Mouse (Mus musculus) olfactory bulb, adult 2 months (tissue): Measurements from ENCODE around the gene Rcor1.

ENCODE experiments used
- CTCF ChIP-seq: fragments of 200-500 bp; IDR thresholded peaks from 2 replicates; pipeline ENCODE4 v1.5.1; 2012; ENCODE audit warnings: low read depth, mild to moderate bottlenecking, low read length, moderate library complexity; ENCODE audit not compliant: insufficient read depth
- POLR2A ChIP-seq: fragments of 200-500 bp; IDR thresholded peaks from 2 replicates; pipeline ENCODE4 v1.6.1; 2012; ENCODE audit warnings: mild to moderate bottlenecking, low read depth, low read length, moderate library complexity; ENCODE audit not compliant: insufficient read depth

DNA sequence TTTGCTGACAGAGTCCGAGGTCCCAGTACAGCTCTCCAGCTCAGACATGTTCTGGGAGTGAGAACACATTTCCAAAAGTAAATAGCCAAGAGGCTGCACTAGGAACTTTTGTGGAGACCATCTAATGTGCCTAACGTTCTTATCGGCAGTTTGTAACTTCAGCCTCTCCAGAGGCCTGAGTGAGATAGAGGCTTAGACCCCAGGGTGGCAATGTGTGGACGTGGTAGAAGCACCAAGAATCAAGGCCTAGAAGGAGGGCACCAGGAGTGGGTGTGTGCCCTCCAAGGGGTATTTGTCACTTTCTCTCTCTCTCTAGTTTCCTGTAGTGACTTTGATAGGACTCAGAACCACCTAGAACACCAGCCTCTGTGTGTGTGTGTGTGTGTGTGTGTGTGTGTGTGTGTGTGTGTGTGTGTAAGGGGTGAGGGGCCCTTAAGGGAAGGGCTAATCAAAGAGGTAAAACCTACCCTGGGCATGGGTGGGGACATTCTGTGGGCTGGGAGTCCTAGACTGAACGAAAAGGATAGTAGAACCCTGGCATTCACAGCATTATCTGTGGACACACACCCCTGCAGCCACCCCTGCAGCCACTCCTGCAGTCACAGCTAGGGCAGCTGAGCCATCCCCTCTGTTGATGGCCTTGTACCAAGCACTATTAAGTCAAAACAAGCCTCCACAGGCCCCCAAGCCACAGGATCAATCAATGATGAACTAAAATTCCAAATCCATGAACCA, 112.4 kb downstream of the Rcor1 start:
- TF ChIP-seq CTCF (no peak), POLR2A (no peak)
